Mouse (Mus musculus) ES-E14 (cell line): ENCODE results near the gene Exoc6. TPM values are rescaled to one million over a fixed set of nuclear protein-coding genes. Genes with fewer than 3 reads are reported as not detected.

Experiments
- DNase-seq: peaks from one replicate; pipeline ENCODE4 v3.0.0-alpha.2; 2013; ENCODE audit warnings: low read depth, low spot score
- H3K27ac ChIP-seq: 2 replicates; pipeline ENCODE4 v1.5.1; 2012; ENCODE audit warnings: low read depth, mild to moderate bottlenecking, low read length, moderate library complexity, mixed read lengths; ENCODE audit not compliant: poor library complexity, insufficient read depth, severe bottlenecking
- H3K36me3 ChIP-seq: 2 replicates; pipeline ENCODE4 v1.6.1; 2012; ENCODE audit warnings: mild to moderate bottlenecking, low read length, moderate library complexity, mixed read lengths; ENCODE audit not compliant: control insufficient read depth, poor library complexity, insufficient read depth, severe bottlenecking
- H3K4me1 ChIP-seq, 2 experiments: fragments of 150-350 bp in 1 of 2; sonication (generic) in 1 of 2; 2 replicates each; pipeline ENCODE4 v1.6.1; 2012; ENCODE audit warnings: low read length in 2 of 2, mild to moderate bottlenecking in 1 of 2, mixed read lengths in 1 of 2; ENCODE audit not compliant: control insufficient read depth in 2 of 2, insufficient read depth in 2 of 2, poor library complexity in 1 of 2
- H3K4me3 ChIP-seq, 2 experiments: fragments of 150-350 bp in 1 of 2; sonication (generic) in 1 of 2; 2 replicates each; pipeline ENCODE4 v1.5.1; 2012; ENCODE audit warnings: low read length in 2 of 2, low read depth in 1 of 2, mild to moderate bottlenecking in 1 of 2, mixed read lengths in 1 of 2; ENCODE audit not compliant: insufficient read depth in 1 of 2, poor library complexity in 1 of 2, severe bottlenecking in 1 of 2
- H3K9ac ChIP-seq: 2 replicates; pipeline ENCODE4 v1.6.1; 2012; ENCODE audit warnings: low read depth, mild to moderate bottlenecking, low read length, mixed read lengths; ENCODE audit not compliant: poor library complexity, insufficient read depth, severe bottlenecking
- H3K9me3 ChIP-seq: fragments of 150-350 bp; sonication (generic); 2 replicates; pipeline ENCODE4 v1.6.1; 2012; ENCODE audit warnings: low read depth, mild to moderate bottlenecking, low read length; ENCODE audit not compliant: control insufficient read depth, insufficient read depth
- CHD2 ChIP-seq: IDR thresholded peaks from 2 replicates; pipeline ENCODE4 v1.6.1; 2014; ENCODE audit warnings: mild to moderate bottlenecking, low read depth, low read length, inconsistent platforms
- HCFC1 ChIP-seq: IDR thresholded peaks from 2 replicates; pipeline ENCODE4 v1.6.1; 2012; ENCODE audit warnings: low read length, inconsistent platforms, borderline replicate concordance; ENCODE audit not compliant: insufficient read depth
- MAFK ChIP-seq: IDR thresholded peaks from 2 replicates; pipeline ENCODE4 v1.6.1; 2014; ENCODE audit warnings: mild to moderate bottlenecking, low read depth, low read length, inconsistent platforms; ENCODE audit not compliant: insufficient read depth
- ZC3H11A ChIP-seq: IDR thresholded peaks from 2 replicates; pipeline ENCODE4 v1.6.1; 2012; ENCODE audit warnings: low read depth, mild to moderate bottlenecking, inconsistent platforms, low read length, borderline replicate concordance
- ZNF384 ChIP-seq: IDR thresholded peaks from 2 replicates; pipeline ENCODE4 v1.6.1; 2012; ENCODE audit warnings: low read depth, low read length, inconsistent platforms
- in situ Hi-C, 2 experiments: fragments of 600-800 bp; cut with MboI; formaldehyde crosslinking; loops; one replicate each; pipeline ENCODE4 v1.15.1; 2025; ENCODE audit warnings: low sequenced_read_pairs in 2 of 2, inconsistent platforms in 1 of 2; ENCODE audit not compliant: unreplicated experiment in 2 of 2
- total RNA-seq: library from RNA; depleted of rRNA; stranded (reverse); fragments of 300-350 nt; gene quantifications from 2 replicates; pipeline ENCODE4 v1.2.3, GENCODE M21; 2012

The Exoc6 gene
- total RNA-seq, 1 experiment: 10.1 TPM

DNA sequence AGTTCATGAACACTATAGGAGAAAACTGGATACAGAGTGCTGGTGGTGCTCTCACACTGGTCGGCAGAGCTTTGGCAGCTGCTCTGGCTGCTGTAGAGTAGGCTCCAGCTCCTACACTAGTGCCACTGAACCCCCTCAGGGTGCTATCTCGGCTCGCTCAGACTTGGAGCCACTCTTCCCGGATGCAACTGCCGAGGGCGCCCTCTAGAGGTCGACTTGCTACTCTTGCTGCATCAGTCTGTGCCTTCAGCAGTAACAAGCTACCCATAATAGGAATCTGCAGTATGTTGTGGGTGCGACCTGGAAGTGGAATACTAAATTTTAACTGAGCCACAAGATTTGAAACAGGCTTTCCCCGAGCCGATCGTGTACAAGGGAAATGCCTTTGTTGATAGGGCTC lies 40.5 kb upstream of the Exoc6 start:
- in situ Hi-C loops: no loop called here
- Histone ChIP-seq H3K4me3 (peak overlapping the region in 1 of 2 experiments; percentile 38; a peak in 2 of 4 replicates), H3K9me3 (no peaks in the 10 kb centered on the region), H3K9ac (no peak overlapping the region), H3K36me3 (no peaks in the 10 kb centered on the region), H3K27ac (no peak overlapping the region), H3K4me1 (peaks cover 0 to 3% of the 10 kb centered on the region in 2 experiments; a peak in 1 of 4 replicates)
- TF ChIP-seq ZNF384 (no peak), ZC3H11A (peak; percentile 44; the same call in 1 of the 2 replicates)
- peak; percentile 94 for DNase-seq

DNA sequence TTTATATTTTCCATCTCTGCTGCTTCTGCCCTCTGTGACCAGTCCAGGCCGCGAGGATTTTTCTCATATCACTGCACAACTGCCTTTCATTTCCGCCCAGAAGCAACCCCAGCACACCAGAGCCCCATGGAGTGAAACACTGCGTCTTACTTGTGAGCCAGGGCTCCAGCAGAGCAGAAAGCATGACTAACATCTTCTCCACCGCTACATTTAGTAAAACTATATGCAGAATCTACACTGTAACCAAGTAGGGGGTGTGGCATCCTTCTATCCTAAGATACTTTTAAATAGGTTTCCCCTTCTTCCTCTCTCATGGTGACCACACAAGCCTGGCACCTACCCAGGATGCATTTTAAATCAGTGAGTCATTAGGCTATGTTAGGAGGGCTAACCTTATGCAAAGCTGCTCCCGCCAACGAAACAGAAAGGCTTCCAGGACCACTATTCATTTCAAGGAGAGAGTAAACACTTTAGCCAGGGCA lies 35.4 kb upstream of the Exoc6 start:
- no peak overlapping the region for H3K27ac ChIP-seq
- TF ChIP-seq CHD2: no peak
- TF ChIP-seq ZC3H11A: no peak
- no peak for TF ChIP-seq ZNF384
- TF ChIP-seq MAFK: no peak
- no peak for TF ChIP-seq HCFC1
- H3K4me3 ChIP-seq: no peak overlapping the region
- H3K9ac ChIP-seq: no peak overlapping the region
- no peaks in the 10 kb centered on the region for H3K4me1 ChIP-seq
- in situ Hi-C loops: no loop called here
- no peak for DNase-seq
- no peaks in the 10 kb centered on the region for H3K36me3 ChIP-seq
- H3K9me3 ChIP-seq: no peaks in the 10 kb centered on the region

DNA sequence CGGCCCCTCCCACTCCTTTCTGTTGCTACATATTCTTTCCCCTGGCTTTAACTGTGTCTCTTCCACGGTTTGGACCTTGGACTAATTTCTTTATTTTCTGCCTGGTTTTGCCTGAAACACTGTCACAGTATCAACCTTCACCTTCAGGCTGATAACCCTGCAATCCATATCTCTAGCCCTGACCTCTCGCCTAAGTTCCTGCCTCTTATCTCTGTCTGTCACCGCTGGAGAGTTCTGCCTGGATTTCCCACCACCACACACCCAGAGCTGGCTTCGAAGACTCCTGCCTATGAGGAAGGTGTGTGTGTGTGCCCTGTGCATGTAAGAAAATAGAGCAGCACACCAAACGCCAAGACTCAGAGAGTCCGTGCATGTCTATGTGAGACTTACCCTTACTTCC lies 32.8 kb upstream of the Exoc6 start:
- H3K9me3 ChIP-seq: no peaks in the 10 kb centered on the region
- no peak for DNase-seq
- no peaks in the 10 kb centered on the region for H3K4me1 ChIP-seq
- no peak for TF ChIP-seq MAFK
- TF ChIP-seq HCFC1: no peak
- no peak for TF ChIP-seq CHD2
- no peak for TF ChIP-seq ZNF384
- no peak for TF ChIP-seq ZC3H11A
- no peaks in the 10 kb centered on the region for H3K36me3 ChIP-seq
- in situ Hi-C loops: no loop called here
- no peak overlapping the region for H3K4me3 ChIP-seq
- no peak overlapping the region for H3K27ac ChIP-seq
- no peak overlapping the region for H3K9ac ChIP-seq

DNA sequence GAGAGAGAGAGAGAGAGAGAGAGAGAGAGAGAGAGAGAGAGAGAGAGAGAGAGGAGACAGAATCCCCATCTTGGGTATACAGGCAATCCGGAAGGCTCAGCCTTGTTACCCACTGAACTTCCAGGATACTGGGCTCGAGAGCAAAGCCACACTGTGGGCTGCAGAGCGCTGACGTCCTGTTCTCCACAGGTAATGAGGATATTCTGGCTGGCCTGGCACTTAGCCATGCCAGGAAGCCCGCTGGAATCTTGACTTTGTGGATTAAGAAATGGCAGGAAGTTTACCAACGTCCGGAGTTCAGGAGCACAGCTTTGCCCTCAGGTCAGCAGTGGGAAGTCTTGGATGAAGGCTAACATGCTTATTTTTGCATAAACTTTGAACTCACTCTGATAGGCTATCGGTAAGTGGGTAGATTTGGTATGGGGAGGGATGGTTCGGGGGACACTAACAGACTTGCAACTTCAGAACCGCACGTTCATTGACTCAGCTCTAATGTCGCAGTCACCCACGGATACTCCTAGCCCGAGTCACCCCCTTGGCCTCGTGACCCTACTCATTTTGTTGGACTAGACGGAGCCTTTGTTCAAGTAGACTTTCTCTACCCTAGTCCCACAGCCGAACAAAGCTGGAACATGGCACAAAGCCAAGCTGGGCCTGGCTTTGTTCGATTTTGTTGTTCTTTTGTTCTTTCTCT lies 29.3 kb upstream of the Exoc6 start:
- TF ChIP-seq CHD2 (no peak), ZNF384 (no peak), ZC3H11A (no peak)
- in situ Hi-C loops: no loop called here
- H3K4me1 ChIP-seq: no peaks in the 10 kb centered on the region
- H3K36me3 ChIP-seq: no peaks in the 10 kb centered on the region
- H3K9ac ChIP-seq: no peak overlapping the region
- no peak overlapping the region for H3K4me3 ChIP-seq
- no peak for DNase-seq
- H3K27ac ChIP-seq: no peak overlapping the region
- H3K9me3 ChIP-seq: no peaks in the 10 kb centered on the region

DNA sequence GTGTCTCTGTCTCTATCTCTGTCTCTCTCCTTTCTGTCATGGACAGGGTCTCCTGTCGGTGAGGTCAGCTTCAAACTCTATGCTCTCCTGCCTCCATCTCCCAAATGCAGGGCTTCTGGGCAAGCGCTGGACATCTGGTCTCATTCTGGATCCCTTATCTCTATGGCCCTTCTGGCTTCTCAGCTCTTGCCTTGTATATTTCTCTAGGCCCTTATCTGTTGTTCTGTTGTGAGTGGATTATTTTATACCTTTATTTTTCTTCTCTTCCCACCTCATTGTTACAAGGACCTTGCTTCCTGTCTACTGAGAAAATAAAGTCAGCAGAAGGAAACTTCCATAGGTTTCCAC lies 28.8 kb upstream of the Exoc6 start:
- TF ChIP-seq CHD2: no peak
- TF ChIP-seq ZNF384: no peak
- no peak for TF ChIP-seq ZC3H11A
- Histone ChIP-seq H3K27ac (no peak overlapping the region), H3K36me3 (no peaks in the 10 kb centered on the region), H3K9me3 (no peaks in the 10 kb centered on the region), H3K9ac (no peak overlapping the region), H3K4me1 (no peaks in the 10 kb centered on the region), H3K4me3 (no peak overlapping the region)
- DNase-seq: no peak
- in situ Hi-C loops: no loop called here
